In genomic region chr5:64508565-64508964, GRCm38 (mm10) we compare ENCODE assay signal across 10 mouse cellular contexts.
DNase-seq lines count a peak whose midpoint lies in the region; ATAC-seq and TF ChIP-seq lines count a peak whose summit lies in the region.
"Had no signal": no experiment of that assay in that cellular context is flagged by ENCODE, and none has a peak within 500 bp of the region (broad histone marks: within the 10 kb centered on the region; RNA-seq: fewer than 3 reads in every experiment).

No protein-coding gene starts in this region.

- H3K27me3 ChIP-seq in intestine, embryonic 14.5 days (replicated peaks; ENCODE audit: control insufficient read depth, insufficient read depth, low read length), result no peaks in the 10 kb centered on the region
- no peaks in the 10 kb centered on the region for H3K27me3 ChIP-seq in intestine, postnatal 0 days (replicated peaks; ENCODE audit: control insufficient read depth, insufficient read depth, low read length)
- H3K27me3 ChIP-seq in forebrain, embryonic 16.5 days (replicated peaks; ENCODE audit: control insufficient read depth, insufficient read depth, low read length), result no peaks in the 10 kb centered on the region
- no peaks in the 10 kb centered on the region for H3K27me3 ChIP-seq in heart, embryonic 10.5 days (ENCODE audit: insufficient read depth, poor library complexity, severe bottlenecking)
- H3K27me3 ChIP-seq in heart, embryonic 11.5 days (ENCODE audit: control insufficient read depth, insufficient read depth, low read length), result no peaks in the 10 kb centered on the region

- WGBS in intestine, embryonic 14.5 days, result 70% methylated on average over 2 of the region's 2 CpGs
- 69% methylated on average over 2 of the region's 2 CpGs for WGBS in intestine, postnatal 0 days
- 54% methylated on average over 2 of the region's 2 CpGs for WGBS in forebrain, embryonic 16.5 days
- 57% methylated on average over 2 of the region's 2 CpGs for WGBS in heart, embryonic 10.5 days
- WGBS in heart, embryonic 11.5 days (ENCODE audit: insufficient replicate concordance), result 49% methylated on average over 2 of the region's 2 CpGs

- H3K36me3 ChIP-seq in intestine, embryonic 14.5 days (ENCODE audit: control insufficient read depth, insufficient read depth, low read length), result no peaks in the 10 kb centered on the region
- H3K36me3 ChIP-seq in intestine, postnatal 0 days (ENCODE audit: control insufficient read depth, insufficient read depth), result no peaks in the 10 kb centered on the region
- no peaks in the 10 kb centered on the region for H3K36me3 ChIP-seq in forebrain, embryonic 16.5 days (ENCODE audit: control insufficient read depth, insufficient read depth)
- no peaks in the 10 kb centered on the region for H3K36me3 ChIP-seq in heart, embryonic 10.5 days
- no peaks in the 10 kb centered on the region for H3K36me3 ChIP-seq in heart, embryonic 11.5 days (ENCODE audit: control insufficient read depth, insufficient read depth, low read length)

- H3K4me3 ChIP-seq in intestine, embryonic 14.5 days (ENCODE audit: low read depth, low read length), result no peak overlapping the region
- no peak overlapping the region for H3K4me3 ChIP-seq in intestine, postnatal 0 days (ENCODE audit: low read depth, low read length)
- no peak overlapping the region for H3K4me3 ChIP-seq in forebrain, embryonic 16.5 days (replicated peaks; ENCODE audit: low read length)
- H3K4me3 ChIP-seq in heart, embryonic 10.5 days, result no peak overlapping the region
- no peak overlapping the region for H3K4me3 ChIP-seq in heart, embryonic 11.5 days (ENCODE audit: low read depth, low read length)

- DNase-seq in intestine, embryonic 14.5 days (ENCODE audit: low spot score), result no peak
- peak; percentile 29 for DNase-seq in urinary bladder, postnatal 14 days (ENCODE audit: low spot score)
- DNase-seq in urinary bladder, postnatal 36 days (ENCODE audit: low spot score in 2 of 2), result no peak
- no peak for DNase-seq in heart, embryonic 10.5 days (ENCODE audit: low spot score)
- DNase-seq in retina, postnatal 1 day, result no peak
- DNase-seq: lung, postnatal 4 days had no signal

- H3K4me2 ChIP-seq in intestine, embryonic 14.5 days (ENCODE audit: low read length), result no peak overlapping the region
- H3K4me2 ChIP-seq in intestine, postnatal 0 days (replicated peaks; ENCODE audit: low read depth), result no peak overlapping the region
- H3K4me2 ChIP-seq in forebrain, embryonic 16.5 days (ENCODE audit: low read length), result no peak overlapping the region
- H3K4me2 ChIP-seq in heart, embryonic 11.5 days, result no peak overlapping the region

- no peak overlapping the region for H3K9ac ChIP-seq in intestine, embryonic 14.5 days (ENCODE audit: low read length)
- no peak overlapping the region for H3K9ac ChIP-seq in intestine, postnatal 0 days (ENCODE audit: low read depth, low read length)
- no peak overlapping the region for H3K9ac ChIP-seq in forebrain, embryonic 16.5 days (replicated peaks; ENCODE audit: low read depth, low read length)
- no peak overlapping the region for H3K9ac ChIP-seq in heart, embryonic 11.5 days (ENCODE audit: low read depth, low read length)

- H3K27ac ChIP-seq in intestine, embryonic 14.5 days (ENCODE audit: low read depth), result 0 out of 2 replicates have a peak overlapping the region, but pooled peaks have one; percentile 11
- no peak overlapping the region for H3K27ac ChIP-seq in intestine, postnatal 0 days (ENCODE audit: low read depth, low read length)
- H3K27ac ChIP-seq in forebrain, embryonic 16.5 days (ENCODE audit: low read length), result no peak overlapping the region
- H3K27ac ChIP-seq in heart, embryonic 10.5 days, result no peak overlapping the region
- H3K27ac ChIP-seq in heart, embryonic 11.5 days (ENCODE audit: low read depth, low read length), result no peak overlapping the region

- no peaks in the 10 kb centered on the region for H3K9me3 ChIP-seq in intestine, embryonic 14.5 days (ENCODE audit: control insufficient read depth, low read length)
- no peaks in the 10 kb centered on the region for H3K9me3 ChIP-seq in intestine, postnatal 0 days (ENCODE audit: control insufficient read depth)
- no peaks in the 10 kb centered on the region for H3K9me3 ChIP-seq in forebrain, embryonic 16.5 days (ENCODE audit: control insufficient read depth, low read length)
- no peaks in the 10 kb centered on the region for H3K9me3 ChIP-seq in heart, embryonic 10.5 days
- no peaks in the 10 kb centered on the region for H3K9me3 ChIP-seq in heart, embryonic 11.5 days (replicated peaks; ENCODE audit: control insufficient read depth, low read length)

- no peak for ATAC-seq in intestine, embryonic 14.5 days (replicated peaks; ENCODE audit: low FRiP score, low TSS enrichment, low read depth)
- ATAC-seq in intestine, postnatal 0 days, result no peak
- peak; percentile 30 for ATAC-seq in forebrain, embryonic 16.5 days
- ATAC-seq in heart, embryonic 11.5 days (replicated peaks; ENCODE audit: insufficient number of reproducible peaks, low FRiP score, low TSS enrichment), result no peak
- ATAC-seq: intestine, embryonic 16.5 days had no signal

- H3K4me1 ChIP-seq in intestine, embryonic 14.5 days (replicated peaks; ENCODE audit: control insufficient read depth, insufficient read depth, low read length), result peaks cover 35% of the 10 kb centered on the region
- no peaks in the 10 kb centered on the region for H3K4me1 ChIP-seq in intestine, postnatal 0 days (replicated peaks; ENCODE audit: control insufficient read depth, insufficient read depth, low read length)
- peaks cover 33% of the 10 kb centered on the region for H3K4me1 ChIP-seq in forebrain, embryonic 16.5 days (replicated peaks; ENCODE audit: control insufficient read depth, insufficient read depth, low read length)
- H3K4me1 ChIP-seq in heart, embryonic 10.5 days, result peaks cover 32% of the 10 kb centered on the region
- H3K4me1 ChIP-seq in heart, embryonic 11.5 days (ENCODE audit: control insufficient read depth, insufficient read depth, low read length), result peaks cover 13% of the 10 kb centered on the region

- TF ChIP-seq CTCF in intestine, postnatal 0 days (IDR thresholded peaks at IDR 0.05; ENCODE audit: low read depth), result no peak
